Comparison of ENCODE assay signal across 17 mouse cellular contexts in genomic region chr2:171864376-171864965, GRCm38 (mm10).
DNase-seq lines count a peak whose midpoint lies in the region; ATAC-seq and TF ChIP-seq lines count a peak whose summit lies in the region.
"Had no signal": no experiment of that assay in that cellular context is flagged by ENCODE, and none has a peak within 500 bp of the region (broad histone marks: within the 10 kb centered on the region; RNA-seq: fewer than 3 reads in every experiment).

No protein-coding gene starts in this region.

- no peaks in the 10 kb centered on the region for H3K4me1 ChIP-seq in forebrain, embryonic 11.5 days (replicated peaks; ENCODE audit: control insufficient read depth, insufficient read depth, low read length)
- H3K4me1 ChIP-seq in forebrain, embryonic 10.5 days = peaks cover 4% of the 10 kb centered on the region; the same call in 1 of the 2 replicates
- no peaks in the 10 kb centered on the region for H3K4me1 ChIP-seq in forebrain, embryonic 14.5 days (ENCODE audit: control insufficient read depth, insufficient read depth, low read length)
- H3K4me1 ChIP-seq in lung, postnatal 0 days (ENCODE audit: insufficient read depth, low read depth, low read length) = no peaks in the 10 kb centered on the region
- H3K4me1 ChIP-seq: embryonic facial prominence, embryonic 12.5 days; midbrain, embryonic 10.5 days had no signal

- H3K9ac ChIP-seq in forebrain, embryonic 11.5 days (ENCODE audit: low read length) = no peak overlapping the region
- no peak overlapping the region for H3K9ac ChIP-seq in forebrain, embryonic 14.5 days (ENCODE audit: low read length)
- H3K9ac ChIP-seq in lung, postnatal 0 days (replicated peaks; ENCODE audit: low read depth) = no peak overlapping the region
- H3K9ac ChIP-seq: embryonic facial prominence, embryonic 12.5 days; liver, postnatal 0 days had no signal

- H3K27ac ChIP-seq in forebrain, embryonic 11.5 days (ENCODE audit: low read depth, low read length) = no peak overlapping the region
- H3K27ac ChIP-seq in forebrain, embryonic 10.5 days = no peak overlapping the region
- no peak overlapping the region for H3K27ac ChIP-seq in forebrain, embryonic 14.5 days (ENCODE audit: low read depth, low read length)
- no peak overlapping the region for H3K27ac ChIP-seq in lung, postnatal 0 days (ENCODE audit: low read length)
- H3K27ac ChIP-seq: embryonic facial prominence, embryonic 12.5 days; midbrain, embryonic 10.5 days had no signal

- no peaks in the 10 kb centered on the region for H3K9me3 ChIP-seq in forebrain, embryonic 11.5 days (ENCODE audit: control insufficient read depth, low read length)
- H3K9me3 ChIP-seq in forebrain, embryonic 10.5 days = 0 out of 2 replicates have a peak, but pooled peaks cover 5% of the 10 kb centered on the region
- no peaks in the 10 kb centered on the region for H3K9me3 ChIP-seq in forebrain, embryonic 14.5 days (replicated peaks; ENCODE audit: control insufficient read depth, low read length)
- no peaks in the 10 kb centered on the region for H3K9me3 ChIP-seq in lung, postnatal 0 days (ENCODE audit: low read length)
- H3K9me3 ChIP-seq: embryonic facial prominence, embryonic 12.5 days had no signal

- no peak overlapping the region for H3K4me3 ChIP-seq in forebrain, embryonic 11.5 days (ENCODE audit: low read depth, low read length)
- no peak overlapping the region for H3K4me3 ChIP-seq in forebrain, embryonic 10.5 days
- H3K4me3 ChIP-seq in forebrain, embryonic 14.5 days (ENCODE audit: low read depth, low read length) = no peak overlapping the region
- no peak overlapping the region for H3K4me3 ChIP-seq in lung, postnatal 0 days (ENCODE audit: low read depth, low read length)
- H3K4me3 ChIP-seq: embryonic facial prominence, embryonic 12.5 days; midbrain, embryonic 10.5 days had no signal

- 89% methylated on average over 8 of the region's 8 CpGs for WGBS in forebrain, embryonic 11.5 days
- 88% methylated on average over 8 of the region's 8 CpGs for WGBS in forebrain, embryonic 10.5 days
- 79% methylated on average over 8 of the region's 8 CpGs for WGBS in forebrain, embryonic 14.5 days
- WGBS in lung, postnatal 0 days = 90% methylated on average over 8 of the region's 8 CpGs

- no peak for TF ChIP-seq CTCF in lung, postnatal 0 days (IDR thresholded peaks at IDR 0.05)

- H3K36me3 ChIP-seq in forebrain, embryonic 11.5 days (ENCODE audit: control insufficient read depth, insufficient read depth, low read length) = no peaks in the 10 kb centered on the region
- H3K36me3 ChIP-seq in forebrain, embryonic 10.5 days (replicated peaks) = no peaks in the 10 kb centered on the region
- no peaks in the 10 kb centered on the region for H3K36me3 ChIP-seq in forebrain, embryonic 14.5 days (ENCODE audit: control insufficient read depth, insufficient read depth, low read length)
- H3K36me3 ChIP-seq in lung, postnatal 0 days (ENCODE audit: insufficient read depth, low read length) = no peaks in the 10 kb centered on the region
- H3K36me3 ChIP-seq: embryonic facial prominence, embryonic 12.5 days; midbrain, embryonic 10.5 days had no signal

- peak; percentile 63 for ATAC-seq in forebrain, embryonic 11.5 days (replicated peaks; ENCODE audit: low FRiP score)
- ATAC-seq in forebrain, embryonic 14.5 days = peak; percentile 73
- no peak for ATAC-seq in lung, postnatal 0 days
- ATAC-seq: liver, postnatal 0 days; Patski had no signal

- DNase-seq in forebrain, embryonic 11.5 days (ENCODE audit: low spot score) = peak; percentile 51
- DNase-seq in forebrain, embryonic 10.5 days (ENCODE audit: extremely low spot score, low spot score) = no peak
- peak; percentile 11 for DNase-seq in right cerebral cortex, postnatal 4 days
- DNase-seq in right cerebral cortex, adult 18-20 months = no peak
- DNase-seq in forebrain, embryonic 14.5 days (ENCODE audit: low spot score) = peak; percentile 74
- no peak for DNase-seq in lung, postnatal 0 days (ENCODE audit: low spot score)
- DNase-seq in embryo, embryonic 10.5 days (ENCODE audit: low spot score) = no peak
- no peak for DNase-seq in ovary, postnatal 14 days (ENCODE audit: low spot score)
- DNase-seq: cerebellum, adult 8-10 months; gastrocnemius, postnatal 36 days; kidney, adult 2 months; kidney, postnatal 14 days; liver, postnatal 0 days; lung, postnatal 4 days had no signal

- no peak overlapping the region for H3K4me2 ChIP-seq in forebrain, embryonic 11.5 days (ENCODE audit: low read depth, low read length, severe bottlenecking)
- H3K4me2 ChIP-seq in forebrain, embryonic 14.5 days (ENCODE audit: low read length) = no peak overlapping the region
- H3K4me2 ChIP-seq in lung, postnatal 0 days (replicated peaks; ENCODE audit: low read depth, low read length) = no peak overlapping the region
- H3K4me2 ChIP-seq: embryonic facial prominence, embryonic 12.5 days had no signal

- no peak for TF ChIP-seq EP300 in lung, postnatal 0 days (IDR thresholded peaks at IDR 0.05)

- H3K27me3 ChIP-seq in forebrain, embryonic 11.5 days (ENCODE audit: control insufficient read depth, insufficient read depth, low read length) = no peaks in the 10 kb centered on the region
- H3K27me3 ChIP-seq in forebrain, embryonic 10.5 days (ENCODE audit: poor library complexity, severe bottlenecking) = no peaks in the 10 kb centered on the region
- H3K27me3 ChIP-seq in forebrain, embryonic 14.5 days (replicated peaks; ENCODE audit: control insufficient read depth, insufficient read depth, low read length) = no peaks in the 10 kb centered on the region
- H3K27me3 ChIP-seq in lung, postnatal 0 days (replicated peaks; ENCODE audit: insufficient read depth, low read length) = no peaks in the 10 kb centered on the region
- H3K27me3 ChIP-seq: embryonic facial prominence, embryonic 12.5 days; Patski had no signal

Comparison
In these comparisons a context has a peak if more than half of its experiments do, and no peak if none do; other contexts are left out.
1. DNase-seq: peak in forebrain, embryonic 11.5 days (single experiment), right cerebral cortex, postnatal 4 days (single experiment) and forebrain, embryonic 14.5 days (single experiment); none in forebrain, embryonic 10.5 days (single experiment), right cerebral cortex, adult 18-20 months (single experiment), lung, postnatal 0 days (single experiment), embryo, embryonic 10.5 days (single experiment) and ovary, postnatal 14 days (single experiment).